Mouse (Mus musculus) MEL (cell line): ENCODE measurements around the gene Mfap1a.
"Not testable (repeated sequence)": the region's sequence is repeated elsewhere in the genome, so short reads cannot be mapped to it uniquely, and the experiment has no call there.

Source experiments
- CTCF ChIP-seq, 3 experiments: IDR thresholded peaks in 2 of 3; conservative IDR thresholded peaks in 1 of 3; 2 replicates each; pipeline ENCODE4 v1.5.1; 2011 to 2012; ENCODE audit warnings: low read length in 3 of 3, low read depth in 2 of 3, mild to moderate bottlenecking in 2 of 3, improper control_type of control experiment in 1 of 3, inconsistent platforms in 1 of 3, mixed read lengths in 1 of 3, moderate library complexity in 1 of 3; ENCODE audit not compliant: control insufficient read depth in 1 of 3, insufficient read depth in 1 of 3, poor library complexity in 1 of 3, severe bottlenecking in 1 of 3
- GATA1 ChIP-seq: IDR thresholded peaks from 2 replicates; pipeline ENCODE4 v1.6.1; 2011; ENCODE audit warnings: low read depth, low read length, improper control_type of control experiment
- MAZ ChIP-seq: IDR thresholded peaks from 2 replicates; pipeline ENCODE4 v1.6.1; 2012; ENCODE audit warnings: low read depth, mild to moderate bottlenecking, inconsistent platforms, low read length, improper control_type of control experiment
- POLR2A ChIP-seq, 2 experiments: IDR thresholded peaks; 2 replicates each; pipeline ENCODE4 v1.6.1; 2011 to 2012; ENCODE audit warnings: low read length in 2 of 2, mild to moderate bottlenecking in 2 of 2, control low read depth in 1 of 2, improper control_type of control experiment in 1 of 2, low read depth in 1 of 2, moderate library complexity in 1 of 2; ENCODE audit not compliant: control insufficient read depth in 1 of 2, insufficient read depth in 1 of 2, poor library complexity in 1 of 2
- POLR2AphosphoS5 ChIP-seq: IDR thresholded peaks from 2 replicates; pipeline ENCODE4 v1.6.1; 2012; ENCODE audit warnings: low read depth, borderline replicate concordance, mild to moderate bottlenecking, inconsistent platforms, low read length, moderate library complexity, mixed read lengths
- TCF12 ChIP-seq: IDR thresholded peaks from 2 replicates; pipeline ENCODE4 v1.6.1; 2014; ENCODE audit warnings: low read depth, mild to moderate bottlenecking, inconsistent platforms, low read length, improper control_type of control experiment, moderate library complexity
- USF2 ChIP-seq, 2 experiments: IDR thresholded peaks; 2 replicates each; pipeline ENCODE4 v1.6.1; 2011 to 2012; ENCODE audit warnings: improper control_type of control experiment in 2 of 2, low read length in 2 of 2, borderline replicate concordance in 1 of 2, inconsistent platforms in 1 of 2, low read depth in 1 of 2, mild to moderate bottlenecking in 1 of 2; ENCODE audit not compliant: insufficient read depth in 1 of 2

DNA sequence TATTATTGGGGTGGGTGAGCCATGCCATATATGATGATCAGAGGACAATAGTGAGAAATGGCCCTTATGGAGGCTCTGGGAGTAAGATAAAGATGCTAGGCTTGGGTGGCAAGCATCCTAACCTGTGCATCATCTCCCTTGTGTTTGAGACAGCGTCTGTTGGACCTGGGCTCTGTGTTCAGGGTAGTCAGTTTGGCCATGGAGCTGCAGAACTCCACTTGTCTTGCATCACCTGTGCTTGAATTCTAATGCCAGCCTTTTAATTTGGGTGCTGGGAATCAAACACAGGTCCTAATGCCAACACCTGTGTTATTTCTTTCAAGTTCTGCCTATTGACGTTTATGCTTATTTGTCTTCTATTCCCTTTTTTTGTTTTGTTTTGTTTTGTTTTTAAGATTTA is 31.2 kb downstream of the Mfap1a start:
- not testable (repeated sequence) for TF ChIP-seq USF2 (IDR thresholded peaks at IDR 0.05; ENCODE audit: borderline replicate concordance in 1 of 2, insufficient read depth in 1 of 2, low read depth in 1 of 2, low read length in 2 of 2); POLR2A (IDR thresholded peaks at IDR 0.05; ENCODE audit: control insufficient read depth in 1 of 2, insufficient read depth in 1 of 2, low read depth in 1 of 2, low read length in 2 of 2, poor library complexity in 1 of 2); TCF12; MAZ; POLR2AphosphoS5; CTCF (IDR thresholded peaks at IDR 0.05 in 2 of 3, conservative IDR thresholded peaks at IDR 0.05 in 1 of 3; ENCODE audit: control insufficient read depth in 1 of 3, insufficient read depth in 1 of 3, low read depth in 2 of 3, low read length in 3 of 3, poor library complexity in 1 of 3, severe bottlenecking in 1 of 3); GATA1
